Mouse (Mus musculus) bone marrow macrophage, adult 2 months (primary cell): ENCODE data around the gene Tmprss7.

ENCODE experiments used
- CTCF ChIP-seq: IDR thresholded peaks from 2 replicates; pipeline ENCODE4 v1.5.1; 2012; ENCODE audit warnings: low read depth, mild to moderate bottlenecking, low read length, moderate library complexity
- POLR2A ChIP-seq: IDR thresholded peaks from 2 replicates; pipeline ENCODE4 v1.6.1; 2012; ENCODE audit warnings: mild to moderate bottlenecking, low read depth, low read length, borderline replicate concordance

DNA sequence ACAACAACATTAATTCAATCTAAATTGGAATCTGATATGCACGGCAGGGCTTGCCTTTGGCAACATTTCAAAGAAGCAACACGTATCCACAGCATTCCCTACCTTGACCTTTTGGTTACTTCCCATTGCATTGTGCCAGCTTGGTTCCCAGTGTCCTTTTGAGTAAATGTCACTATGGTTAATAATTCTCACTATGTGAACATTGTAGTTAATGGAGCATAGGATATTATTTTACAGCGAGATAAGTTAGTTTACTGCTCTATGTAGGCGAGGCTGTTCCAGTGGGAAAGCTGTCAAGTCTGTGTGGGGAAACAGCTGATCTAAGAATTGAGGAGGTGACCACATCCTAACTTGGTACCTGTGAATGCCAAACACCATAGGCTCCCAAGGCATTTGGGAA is 23.5 kb downstream of the Tmprss7 start:
- TF ChIP-seq CTCF (no peak), POLR2A (no peak)
